Mouse (Mus musculus) ES-E14 (cell line): ENCODE data around the gene Krt23. TPM values are rescaled to one million over a fixed set of nuclear protein-coding genes. Genes with fewer than 3 reads are reported as not detected.

ENCODE experiments used
- DNase-seq: peaks from one replicate; pipeline ENCODE4 v3.0.0-alpha.2; 2013; ENCODE audit warnings: low read depth, low spot score
- H3K27ac ChIP-seq: 2 replicates; pipeline ENCODE4 v1.5.1; 2012; ENCODE audit warnings: low read depth, mild to moderate bottlenecking, low read length, moderate library complexity, mixed read lengths; ENCODE audit not compliant: poor library complexity, insufficient read depth, severe bottlenecking
- H3K36me3 ChIP-seq: 2 replicates; pipeline ENCODE4 v1.6.1; 2012; ENCODE audit warnings: mild to moderate bottlenecking, low read length, moderate library complexity, mixed read lengths; ENCODE audit not compliant: control insufficient read depth, poor library complexity, insufficient read depth, severe bottlenecking
- H3K4me1 ChIP-seq, 2 experiments: fragments of 150-350 bp in 1 of 2; sonication (generic) in 1 of 2; 2 replicates each; pipeline ENCODE4 v1.6.1; 2012; ENCODE audit warnings: low read length in 2 of 2, mild to moderate bottlenecking in 1 of 2, mixed read lengths in 1 of 2; ENCODE audit not compliant: control insufficient read depth in 2 of 2, insufficient read depth in 2 of 2, poor library complexity in 1 of 2
- H3K4me3 ChIP-seq, 2 experiments: fragments of 150-350 bp in 1 of 2; sonication (generic) in 1 of 2; 2 replicates each; pipeline ENCODE4 v1.5.1; 2012; ENCODE audit warnings: low read length in 2 of 2, low read depth in 1 of 2, mild to moderate bottlenecking in 1 of 2, mixed read lengths in 1 of 2; ENCODE audit not compliant: insufficient read depth in 1 of 2, poor library complexity in 1 of 2, severe bottlenecking in 1 of 2
- H3K9ac ChIP-seq: 2 replicates; pipeline ENCODE4 v1.6.1; 2012; ENCODE audit warnings: low read depth, mild to moderate bottlenecking, low read length, mixed read lengths; ENCODE audit not compliant: poor library complexity, insufficient read depth, severe bottlenecking
- H3K9me3 ChIP-seq: fragments of 150-350 bp; sonication (generic); 2 replicates; pipeline ENCODE4 v1.6.1; 2012; ENCODE audit warnings: low read depth, mild to moderate bottlenecking, low read length; ENCODE audit not compliant: control insufficient read depth, insufficient read depth
- CHD2 ChIP-seq: IDR thresholded peaks from 2 replicates; pipeline ENCODE4 v1.6.1; 2014; ENCODE audit warnings: mild to moderate bottlenecking, low read depth, low read length, inconsistent platforms
- HCFC1 ChIP-seq: IDR thresholded peaks from 2 replicates; pipeline ENCODE4 v1.6.1; 2012; ENCODE audit warnings: low read length, inconsistent platforms, borderline replicate concordance; ENCODE audit not compliant: insufficient read depth
- MAFK ChIP-seq: IDR thresholded peaks from 2 replicates; pipeline ENCODE4 v1.6.1; 2014; ENCODE audit warnings: mild to moderate bottlenecking, low read depth, low read length, inconsistent platforms; ENCODE audit not compliant: insufficient read depth
- ZC3H11A ChIP-seq: IDR thresholded peaks from 2 replicates; pipeline ENCODE4 v1.6.1; 2012; ENCODE audit warnings: low read depth, mild to moderate bottlenecking, inconsistent platforms, low read length, borderline replicate concordance
- ZNF384 ChIP-seq: IDR thresholded peaks from 2 replicates; pipeline ENCODE4 v1.6.1; 2012; ENCODE audit warnings: low read depth, low read length, inconsistent platforms
- in situ Hi-C, 2 experiments: fragments of 600-800 bp; cut with MboI; formaldehyde crosslinking; loops; one replicate each; pipeline ENCODE4 v1.15.1; 2025; ENCODE audit warnings: low sequenced_read_pairs in 2 of 2, inconsistent platforms in 1 of 2; ENCODE audit not compliant: unreplicated experiment in 2 of 2
- total RNA-seq: library from RNA; depleted of rRNA; stranded (reverse); fragments of 300-350 nt; gene quantifications from 2 replicates; pipeline ENCODE4 v1.2.3, GENCODE M21; 2012

Krt23 gene
- total RNA-seq, 1 experiment: 0.18 TPM

- TF ChIP-seq HCFC1: no peak
- no peak for TF ChIP-seq ZC3H11A
- no peak for TF ChIP-seq ZNF384
- no peak for TF ChIP-seq CHD2
- TF ChIP-seq MAFK: no peak
- Histone ChIP-seq H3K36me3 (no peaks in the 10 kb centered on the region), H3K4me1 (no peaks in the 10 kb centered on the region), H3K9me3 (no peaks in the 10 kb centered on the region), H3K4me3 (no peak overlapping the region), H3K9ac (no peak overlapping the region), H3K27ac (no peak overlapping the region)
- in situ Hi-C loops: no loop called here
- DNase-seq: no peak
Measured at GRCm38 (mm10) chr11:99448769-99449168, 44.2 kb downstream of the Krt23 start.

- H3K9ac ChIP-seq: no peak overlapping the region
- in situ Hi-C loops: no loop called here
- TF ChIP-seq ZNF384: no peak
- no peak for TF ChIP-seq MAFK
- TF ChIP-seq ZC3H11A: no peak
Measured at GRCm38 (mm10) chr11:99441220-99441619, 51.7 kb downstream of the Krt23 start.

GRCm38 (mm10) chr11:99439465-99439864 is 53.5 kb downstream of the Krt23 start:
- in situ Hi-C loops: no loop called here
- Histone ChIP-seq H3K9ac (no peak overlapping the region), H3K36me3 (no peaks in the 10 kb centered on the region), H3K4me3 (no peak overlapping the region), H3K27ac (no peak overlapping the region), H3K4me1 (0 out of 4 replicates have a peak, but pooled peaks cover 0 to 2% of the 10 kb centered on the region in 2 experiments), H3K9me3 (no peaks in the 10 kb centered on the region)
- TF ChIP-seq CHD2 (no peak), MAFK (no peak), ZNF384 (no peak), ZC3H11A (no peak), HCFC1 (no peak)
- no peak for DNase-seq

More at GRCm38 (mm10) chr11:99441220-99441619, 51.7 kb downstream of the Krt23 start:
- H3K36me3 ChIP-seq: no peaks in the 10 kb centered on the region
- H3K4me1 ChIP-seq: 0 out of 4 replicates have a peak, but pooled peaks cover 0 to 2% of the 10 kb centered on the region in 2 experiments
- no peak for DNase-seq
- H3K9me3 ChIP-seq: no peaks in the 10 kb centered on the region
- H3K27ac ChIP-seq: no peak overlapping the region
- H3K4me3 ChIP-seq: no peak overlapping the region

- H3K9me3 ChIP-seq: no peaks in the 10 kb centered on the region
- 0 out of 4 replicates have a peak within 1 kb of the TSS, but pooled peaks of 1 of the 2 experiments have one; percentile 17 for H3K4me3 ChIP-seq
- no peak for DNase-seq
- TF ChIP-seq MAFK: no peak
- H3K36me3 ChIP-seq: no peaks in the 10 kb centered on the region
- H3K27ac ChIP-seq: no peak within 1 kb of the TSS
- 0 out of 4 replicates have a peak, but pooled peaks cover 0 to 2% of the 10 kb centered on the region in 2 experiments for H3K4me1 ChIP-seq
- in situ Hi-C loops: no loop called here
- H3K9ac ChIP-seq: no peak within 1 kb of the TSS
Measured at GRCm38 (mm10) chr11:99437972-99438371, 55.0 kb downstream of the Krt23 start, which contains the start of gene Krt20. Krt20 (minus strand) TSS chr11:99438150.

- in situ Hi-C loops: no loop called here
- Histone ChIP-seq H3K36me3 (no peaks in the 10 kb centered on the region), H3K27ac (no peak overlapping the region), H3K9me3 (no peaks in the 10 kb centered on the region), H3K4me3 (no peak overlapping the region), H3K9ac (no peak overlapping the region), H3K4me1 (0 out of 4 replicates have a peak, but pooled peaks cover 0 to 2% of the 10 kb centered on the region in 2 experiments)
- TF ChIP-seq ZNF384 (no peak), ZC3H11A (no peak), HCFC1 (no peak), CHD2 (no peak), MAFK (no peak)
- no peak for DNase-seq
Measured at GRCm38 (mm10) chr11:99436625-99437024, 56.3 kb downstream of the Krt23 start.
